Mouse (Mus musculus) midbrain, embryonic 15.5 days (tissue): ENCODE measurements at regions not wholly inside any gene's neighbourhood (a gene's known extent, or its start where the extent isn't known, plus 50 kb on each side); places are given as distances from the start of the nearest gene placed in this dataset.

Source experiments
- ATAC-seq: fragments of 200-750 bp; cut with Nextera tagmentation; replicated peaks from 2 replicates; pipeline ENCODE4 v1.8.0; 2017; ENCODE audit warnings: moderate TSS enrichment
- H3K27ac ChIP-seq: fragments of 300-500 bp; sonication (generic); 2 replicates; pipeline ENCODE4 v1.5.1; 2015; ENCODE audit warnings: mild to moderate bottlenecking, inconsistent platforms
- H3K27me3 ChIP-seq: fragments of 300-500 bp; sonication (generic); replicated peaks from 2 replicates; pipeline ENCODE4 v1.6.1; 2015; ENCODE audit warnings: inconsistent platforms
- H3K36me3 ChIP-seq: fragments of 300-500 bp; sonication (generic); replicated peaks from 2 replicates; pipeline ENCODE4 v1.6.1; 2015; ENCODE audit warnings: inconsistent platforms
- H3K4me1 ChIP-seq: fragments of 300-500 bp; sonication (generic); 2 replicates; pipeline ENCODE4 v1.6.1; 2015; ENCODE audit warnings: inconsistent platforms
- H3K4me2 ChIP-seq: fragments of 300-500 bp; sonication (generic); 2 replicates; pipeline ENCODE4 v1.6.1; 2015; ENCODE audit warnings: inconsistent platforms, mild to moderate bottlenecking, moderate library complexity
- H3K4me3 ChIP-seq: fragments of 300-500 bp; sonication (generic); 2 replicates; pipeline ENCODE4 v1.5.1; 2015; ENCODE audit warnings: mild to moderate bottlenecking, inconsistent platforms
- H3K9ac ChIP-seq: fragments of 300-500 bp; sonication (generic); 2 replicates; pipeline ENCODE4 v1.6.1; 2015; ENCODE audit warnings: mild to moderate bottlenecking, inconsistent platforms
- H3K9me3 ChIP-seq: fragments of 300-500 bp; sonication (generic); 2 replicates; pipeline ENCODE4 v1.6.1; 2016; ENCODE audit warnings: inconsistent platforms
- whole genome bisulfite sequencing: fragments of 180-500 bp; shearing (Covaris S2); methylation state at CpG from one replicate; pipeline ENCODE4 v1.1.7; 2015; ENCODE audit warnings: mixed read lengths; 5-methylcytosine and 5-hydroxymethylcytosine counted together

GRCm38 (mm10) chr4:26965831-26966230 is 619.1 kb upstream of the Manea start:
- Histone ChIP-seq H3K9me3 (no peaks in the 10 kb centered on the region), H3K27ac (no peak overlapping the region), H3K27me3 (no peaks in the 10 kb centered on the region), H3K4me3 (no peak overlapping the region), H3K4me2 (no peak overlapping the region), H3K4me1 (no peaks in the 10 kb centered on the region), H3K36me3 (no peaks in the 10 kb centered on the region), H3K9ac (no peak overlapping the region)
- WGBS = 75% methylated on average over 2 of the region's 2 CpGs
- ATAC-seq = no peak

GRCm38 (mm10) chr4:26964850-26965249 is 618.2 kb upstream of the Manea start:
- 93% methylated on average over 2 of the region's 2 CpGs for WGBS

GRCm38 (mm10) chr4:26944617-26945016 is 597.9 kb upstream of the Manea start:
- no peaks in the 10 kb centered on the region for H3K4me1 ChIP-seq
- H3K27ac ChIP-seq = no peak overlapping the region
- no peak overlapping the region for H3K4me2 ChIP-seq
- WGBS = 87% methylated on average over 2 of the region's 2 CpGs
- no peak for ATAC-seq
- no peak overlapping the region for H3K9ac ChIP-seq
- no peaks in the 10 kb centered on the region for H3K36me3 ChIP-seq
- 0 out of 2 replicates have a peak, but pooled peaks cover 8% of the 10 kb centered on the region for H3K27me3 ChIP-seq
- no peak overlapping the region for H3K4me3 ChIP-seq
- no peaks in the 10 kb centered on the region for H3K9me3 ChIP-seq

More at GRCm38 (mm10) chr4:26964850-26965249, 618.2 kb upstream of the Manea start:
- Histone ChIP-seq H3K27me3 (no peaks in the 10 kb centered on the region), H3K9ac (no peak overlapping the region), H3K9me3 (no peaks in the 10 kb centered on the region), H3K4me1 (no peaks in the 10 kb centered on the region), H3K36me3 (no peaks in the 10 kb centered on the region), H3K27ac (no peak overlapping the region), H3K4me2 (no peak overlapping the region), H3K4me3 (no peak overlapping the region)
- ATAC-seq = no peak

- Histone ChIP-seq H3K4me3 (no peak overlapping the region), H3K9ac (no peak overlapping the region), H3K4me1 (no peaks in the 10 kb centered on the region), H3K27me3 (peaks cover 4% of the 10 kb centered on the region), H3K36me3 (no peaks in the 10 kb centered on the region), H3K4me2 (no peak overlapping the region), H3K9me3 (no peaks in the 10 kb centered on the region), H3K27ac (no peak overlapping the region)
- 19% methylated on average over 10 of the region's 10 CpGs for WGBS
- ATAC-seq = peak; percentile 93
These were observed 587.5 kb upstream of the Manea start for GRCm38 (mm10) chr4:26933988-26934798.

- H3K27ac ChIP-seq = no peak overlapping the region
- 45% methylated on average over 6 of the region's 6 CpGs for WGBS
- no peaks in the 10 kb centered on the region for H3K4me1 ChIP-seq
- H3K9me3 ChIP-seq = no peaks in the 10 kb centered on the region
- H3K36me3 ChIP-seq = no peaks in the 10 kb centered on the region
- no peak overlapping the region for H3K4me3 ChIP-seq
- H3K4me2 ChIP-seq = no peak overlapping the region
- no peak overlapping the region for H3K9ac ChIP-seq
- H3K27me3 ChIP-seq = no peaks in the 10 kb centered on the region; the same call in 1 of the 2 replicates
- ATAC-seq = peak; percentile 87
These were observed 583.3 kb upstream of the Manea start for GRCm38 (mm10) chr4:26929879-26930481.

- no peaks in the 10 kb centered on the region for H3K36me3 ChIP-seq
- no peaks in the 10 kb centered on the region for H3K9me3 ChIP-seq
- 86% methylated on average over 3 of the region's 3 CpGs for WGBS
- H3K4me2 ChIP-seq = no peak overlapping the region
- no peaks in the 10 kb centered on the region for H3K4me1 ChIP-seq
- no peaks in the 10 kb centered on the region; the same call in 1 of the 2 replicates for H3K27me3 ChIP-seq
- no peak overlapping the region for H3K4me3 ChIP-seq
- no peak overlapping the region for H3K9ac ChIP-seq
- no peak overlapping the region for H3K27ac ChIP-seq
- no peak for ATAC-seq
These were observed 579.4 kb upstream of the Manea start for GRCm38 (mm10) chr4:26926060-26926459.

- no peaks in the 10 kb centered on the region for H3K36me3 ChIP-seq
- H3K4me2 ChIP-seq = no peak overlapping the region
- no peak for ATAC-seq
- H3K9me3 ChIP-seq = no peaks in the 10 kb centered on the region
- no peaks in the 10 kb centered on the region for H3K4me1 ChIP-seq
- no peaks in the 10 kb centered on the region for H3K27me3 ChIP-seq
- no peak overlapping the region for H3K27ac ChIP-seq
- no peak overlapping the region for H3K9ac ChIP-seq
- no peak overlapping the region for H3K4me3 ChIP-seq
- WGBS = 73% methylated on average over 2 of the region's 2 CpGs
These were observed 541.8 kb upstream of the Manea start for GRCm38 (mm10) chr4:26888514-26888913.

GRCm38 (mm10) chr4:26879022-26879421 is 532.3 kb upstream of the Manea start:
- Histone ChIP-seq H3K27me3 (no peaks in the 10 kb centered on the region), H3K9me3 (no peaks in the 10 kb centered on the region), H3K9ac (no peak overlapping the region), H3K36me3 (no peaks in the 10 kb centered on the region), H3K4me3 (no peak overlapping the region), H3K27ac (no peak overlapping the region), H3K4me2 (no peak overlapping the region), H3K4me1 (no peaks in the 10 kb centered on the region)
- 34% methylated on average over 3 of the region's 3 CpGs for WGBS
- no peak for ATAC-seq

- Histone ChIP-seq H3K27ac (no peak overlapping the region), H3K27me3 (no peaks in the 10 kb centered on the region), H3K36me3 (no peaks in the 10 kb centered on the region), H3K4me1 (no peaks in the 10 kb centered on the region), H3K4me3 (no peak overlapping the region), H3K4me2 (no peak overlapping the region), H3K9me3 (no peaks in the 10 kb centered on the region), H3K9ac (no peak overlapping the region)
- ATAC-seq = no peak
- WGBS = 78% methylated on average over 1 of the region's 1 CpGs
These were observed 495.1 kb upstream of the Manea start for GRCm38 (mm10) chr4:26841761-26842160.

- no peak for ATAC-seq
- no peak overlapping the region for H3K27ac ChIP-seq
- H3K9me3 ChIP-seq = no peaks in the 10 kb centered on the region
- no peak overlapping the region for H3K4me3 ChIP-seq
- H3K9ac ChIP-seq = no peak overlapping the region
- H3K4me1 ChIP-seq = no peaks in the 10 kb centered on the region
- H3K27me3 ChIP-seq = no peaks in the 10 kb centered on the region
- H3K4me2 ChIP-seq = no peak overlapping the region
- no peaks in the 10 kb centered on the region for H3K36me3 ChIP-seq
- WGBS = 90% methylated on average over 3 of the region's 3 CpGs
These were observed 454.1 kb upstream of the Manea start for GRCm38 (mm10) chr4:26800831-26801230.

- H3K36me3 ChIP-seq = no peaks in the 10 kb centered on the region
- H3K4me1 ChIP-seq = no peaks in the 10 kb centered on the region
- no peak overlapping the region for H3K9ac ChIP-seq
- WGBS = 88% methylated on average over 1 of the region's 1 CpGs
- no peak overlapping the region for H3K27ac ChIP-seq
- no peaks in the 10 kb centered on the region for H3K9me3 ChIP-seq
- H3K27me3 ChIP-seq = no peaks in the 10 kb centered on the region
- ATAC-seq = no peak
- no peak overlapping the region for H3K4me2 ChIP-seq
- no peak overlapping the region for H3K4me3 ChIP-seq
These were observed 446.6 kb upstream of the Manea start for GRCm38 (mm10) chr4:26793181-26793824.

GRCm38 (mm10) chr4:26767896-26768295 is 421.2 kb upstream of the Manea start:
- H3K9me3 ChIP-seq = no peaks in the 10 kb centered on the region
- H3K27me3 ChIP-seq = peaks cover 29% of the 10 kb centered on the region
- no peak overlapping the region for H3K4me3 ChIP-seq
- H3K27ac ChIP-seq = no peak overlapping the region
- ATAC-seq = no peak
- H3K9ac ChIP-seq = no peak overlapping the region
- no peak overlapping the region for H3K4me2 ChIP-seq
- WGBS = 60% methylated on average over 2 of the region's 2 CpGs
- no peaks in the 10 kb centered on the region for H3K36me3 ChIP-seq
- H3K4me1 ChIP-seq = 0 out of 2 replicates have a peak, but pooled peaks cover 4% of the 10 kb centered on the region
